Mouse (Mus musculus) C2C12 (cell line): ENCODE measurements around the gene Palm2.

ENCODE experiments used
- CEBPB ChIP-seq: IDR thresholded peaks from one replicate; pipeline ENCODE4 v1.6.1; 2011; ENCODE audit warnings: low read depth, mild to moderate bottlenecking, control low read depth, moderate library complexity
- CTCF ChIP-seq: IDR thresholded peaks from one replicate; pipeline ENCODE4 v1.5.1; 2011; ENCODE audit not compliant: control insufficient read depth, insufficient read depth, insufficient read length
- FOSL1 ChIP-seq: IDR thresholded peaks from one replicate; pipeline ENCODE4 v1.8.0; 2011; ENCODE audit warnings: mild to moderate bottlenecking, low read length; ENCODE audit not compliant: poor library complexity, insufficient read depth, severe bottlenecking
- USF1 ChIP-seq: IDR thresholded peaks from one replicate; pipeline ENCODE4 v1.6.1; 2011; ENCODE audit warnings: low read depth, mild to moderate bottlenecking, control low read depth, moderate library complexity

GRCm38 (mm10) chr4:57660470-57660869, 226.4 kb downstream of the Palm2 start:
- TF ChIP-seq CTCF (no peak), USF1 (no peak), CEBPB (no peak), FOSL1 (no peak)
